In the genomic region with DNA sequence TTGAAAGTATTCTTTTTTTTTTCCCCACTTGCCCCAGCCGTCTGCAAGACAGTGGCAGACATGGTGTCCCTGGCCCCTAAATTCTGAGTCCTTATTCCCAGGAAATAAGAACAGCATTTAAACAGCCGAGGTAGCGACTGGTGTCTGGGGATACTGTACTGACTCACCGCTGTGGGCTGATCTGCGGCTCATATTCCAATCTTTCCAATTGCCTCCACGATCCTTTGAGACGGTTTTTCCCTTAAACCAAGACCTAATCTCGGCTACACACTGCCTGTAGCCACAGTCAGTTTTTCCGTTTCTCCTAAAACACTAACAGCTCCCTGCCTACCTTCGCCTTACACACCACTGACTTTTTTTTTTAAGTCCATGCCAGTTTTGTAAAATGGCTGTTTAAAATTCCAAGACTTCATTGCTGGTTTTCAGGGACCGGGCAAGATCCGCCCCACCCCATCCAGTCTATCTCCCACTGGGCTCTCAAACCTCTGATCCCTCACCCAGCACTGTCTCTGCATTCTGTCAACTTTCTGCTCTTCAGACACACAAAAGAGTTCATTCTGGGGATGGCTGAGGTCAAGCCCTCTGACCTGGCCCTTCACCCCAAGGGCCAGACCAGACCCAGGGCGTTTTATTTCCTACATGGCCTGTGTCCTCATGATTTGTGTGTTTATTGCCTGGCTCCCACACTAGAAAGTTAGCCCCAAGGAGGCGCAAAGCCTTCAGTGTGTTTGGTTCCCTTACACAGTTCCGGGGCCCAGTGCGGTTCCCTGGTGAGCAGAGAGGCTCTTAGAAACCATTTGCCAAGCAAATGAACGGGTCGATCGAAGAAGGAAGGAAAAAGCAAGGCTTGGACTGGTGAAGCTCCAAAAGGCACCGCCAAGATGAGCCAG, we compare ENCODE assay signal across 9 mouse cellular contexts. TPM values are rescaled to one million over a fixed set of nuclear protein-coding genes. Genes with fewer than 3 reads are reported as not detected.
DNase-seq lines count a peak whose midpoint lies in the region; ATAC-seq and TF ChIP-seq lines count a peak whose summit lies in the region.
"Had no signal": no experiment of that assay in that cellular context is flagged by ENCODE, and none has a peak within 500 bp of the region (broad histone marks: within the 10 kb centered on the region; RNA-seq: fewer than 3 reads in every experiment).

No protein-coding gene starts in this region.

- 0 out of 2 replicates have a peak overlapping the region, but pooled peaks have one; percentile 4 for H3K27ac ChIP-seq in lung, postnatal 0 days (ENCODE audit: low read length)
- peak overlapping the region; percentile 59 for H3K27ac ChIP-seq in embryonic facial prominence, embryonic 14.5 days (replicated peaks; ENCODE audit: low read depth, low read length)
- H3K27ac ChIP-seq in limb, embryonic 11.5 days (replicated peaks; ENCODE audit: low read depth, low read length), result no peak overlapping the region; the same call in 1 of the 2 replicates
- peak overlapping the region; percentile 19; the same call in 1 of the 2 replicates for H3K27ac ChIP-seq in stomach, embryonic 16.5 days (ENCODE audit: low read length)
- H3K27ac ChIP-seq: kidney, postnatal 0 days had no signal

- no peaks in the 10 kb centered on the region for H3K36me3 ChIP-seq in lung, postnatal 0 days (ENCODE audit: insufficient read depth, low read length)
- H3K36me3 ChIP-seq in embryonic facial prominence, embryonic 14.5 days (ENCODE audit: control insufficient read depth, insufficient read depth, low read length), result peaks cover 70% of the 10 kb centered on the region
- peaks cover 16% of the 10 kb centered on the region for H3K36me3 ChIP-seq in limb, embryonic 11.5 days (ENCODE audit: control insufficient read depth, insufficient read depth, low read length)
- H3K36me3 ChIP-seq in stomach, embryonic 16.5 days (ENCODE audit: control insufficient read depth, insufficient read depth, low read length), result peaks cover 5% of the 10 kb centered on the region; the same call in 1 of the 2 replicates

- no peak overlapping the region for H3K4me3 ChIP-seq in lung, postnatal 0 days (ENCODE audit: low read depth, low read length)
- peak overlapping the region; percentile 98 for H3K4me3 ChIP-seq in embryonic facial prominence, embryonic 14.5 days (ENCODE audit: low read depth, low read length)
- 0 out of 2 replicates have a peak overlapping the region, but pooled peaks have one; percentile 19 for H3K4me3 ChIP-seq in limb, embryonic 11.5 days (ENCODE audit: low read depth, low read length)
- 0 out of 2 replicates have a peak overlapping the region, but pooled peaks have one; percentile 0 for H3K4me3 ChIP-seq in stomach, embryonic 16.5 days (replicated peaks; ENCODE audit: low read length)

- WGBS in lung, postnatal 0 days, result 48% methylated on average over 20 of the region's 20 CpGs
- WGBS in embryonic facial prominence, embryonic 14.5 days, result 16% methylated on average over 20 of the region's 20 CpGs
- 20% methylated on average over 20 of the region's 20 CpGs for WGBS in limb, embryonic 11.5 days
- 42% methylated on average over 20 of the region's 20 CpGs for WGBS in stomach, embryonic 16.5 days

- no peak for TF ChIP-seq EP300 in lung, postnatal 0 days (IDR thresholded peaks at IDR 0.05)

- no peaks in the 10 kb centered on the region for H3K9me3 ChIP-seq in lung, postnatal 0 days (ENCODE audit: low read length)
- no peaks in the 10 kb centered on the region for H3K9me3 ChIP-seq in embryonic facial prominence, embryonic 14.5 days (ENCODE audit: control insufficient read depth, low read length)
- H3K9me3 ChIP-seq in limb, embryonic 11.5 days (ENCODE audit: control insufficient read depth, low read length), result no peaks in the 10 kb centered on the region
- H3K9me3 ChIP-seq in stomach, embryonic 16.5 days (replicated peaks; ENCODE audit: control insufficient read depth, low read length), result no peaks in the 10 kb centered on the region

- no peak overlapping the region for H3K4me2 ChIP-seq in lung, postnatal 0 days (replicated peaks; ENCODE audit: low read depth, low read length)
- peak overlapping the region; percentile 99 for H3K4me2 ChIP-seq in embryonic facial prominence, embryonic 14.5 days (ENCODE audit: low read depth, low read length)
- peak overlapping the region; percentile 97 for H3K4me2 ChIP-seq in limb, embryonic 11.5 days (ENCODE audit: low read depth, severe bottlenecking)
- peak overlapping the region; percentile 17; the same call in 1 of the 2 replicates for H3K4me2 ChIP-seq in stomach, embryonic 16.5 days (ENCODE audit: low read depth, low read length)

- ATAC-seq in lung, postnatal 0 days, result no peak
- ATAC-seq in embryonic facial prominence, embryonic 14.5 days (ENCODE audit: low read depth), result no peak
- ATAC-seq in limb, embryonic 11.5 days (ENCODE audit: insufficient number of reproducible peaks, low FRiP score, low TSS enrichment, low read depth), result no peak
- no peak for ATAC-seq in stomach, embryonic 16.5 days (ENCODE audit: insufficient read depth, low FRiP score)
- ATAC-seq in CD4-positive, CD25-positive, alpha-beta regulatory T cell, adult 4 months, result no peak

- DNase-seq in lung, postnatal 0 days (ENCODE audit: low spot score), result no peak
- DNase-seq in lung, postnatal 14 days, result no peak
- peak; percentile 61 for DNase-seq in embryonic facial prominence, embryonic 14.5 days (ENCODE audit: low spot score)
- no peak for DNase-seq in limb, embryonic 11.5 days (ENCODE audit: low spot score)
- no peak for DNase-seq in cerebellum, adult 11 months
- DNase-seq in cerebellum, adult 9-11 months, result no peak

- peaks cover 20% of the 10 kb centered on the region for H3K4me1 ChIP-seq in lung, postnatal 0 days (ENCODE audit: insufficient read depth, low read depth, low read length)
- H3K4me1 ChIP-seq in embryonic facial prominence, embryonic 14.5 days (ENCODE audit: control insufficient read depth, insufficient read depth, low read length), result peaks cover 36% of the 10 kb centered on the region
- peaks cover 30% of the 10 kb centered on the region for H3K4me1 ChIP-seq in limb, embryonic 11.5 days (ENCODE audit: control insufficient read depth, insufficient read depth, low read length)
- H3K4me1 ChIP-seq in stomach, embryonic 16.5 days (ENCODE audit: control insufficient read depth, insufficient read depth, low read length), result peaks cover 36% of the 10 kb centered on the region

- no peak for TF ChIP-seq CTCF in lung, postnatal 0 days (IDR thresholded peaks at IDR 0.05)

- H3K9ac ChIP-seq in lung, postnatal 0 days (replicated peaks; ENCODE audit: low read depth), result no peak overlapping the region
- peak overlapping the region; percentile 100 for H3K9ac ChIP-seq in embryonic facial prominence, embryonic 14.5 days (ENCODE audit: low read depth, low read length)
- peak overlapping the region; percentile 100; the same call in 1 of the 2 replicates for H3K9ac ChIP-seq in limb, embryonic 11.5 days (ENCODE audit: low read length)
- peak overlapping the region; percentile 48 for H3K9ac ChIP-seq in stomach, embryonic 16.5 days (ENCODE audit: low read length)

- H3K27me3 ChIP-seq in lung, postnatal 0 days (replicated peaks; ENCODE audit: insufficient read depth, low read length), result no peaks in the 10 kb centered on the region
- H3K27me3 ChIP-seq in embryonic facial prominence, embryonic 14.5 days (replicated peaks; ENCODE audit: control insufficient read depth, insufficient read depth, low read length), result no peaks in the 10 kb centered on the region
- no peaks in the 10 kb centered on the region for H3K27me3 ChIP-seq in limb, embryonic 11.5 days (ENCODE audit: control insufficient read depth, insufficient read depth, low read length)
- H3K27me3 ChIP-seq in stomach, embryonic 16.5 days (ENCODE audit: control insufficient read depth, insufficient read depth, low read length), result no peaks in the 10 kb centered on the region

RNA-seq across cellular contexts. Expression of gene Tnrc18, which starts 6.5 kb away (rescaled TPM):
- 16.6 and 24.9 TPM in 2 replicates for polyA plus RNA-seq in lung, postnatal 0 days (2015; fragmentation: Nextera tagmentation; extraction: Ambion mirVana)
- polyA plus RNA-seq in embryonic facial prominence, embryonic 14.5 days (2014; fragmentation: Nextera tagmentation; extraction: Ambion mirVana), result 32.9 and 36.9 TPM in 2 replicates
- polyA plus RNA-seq in limb, embryonic 11.5 days (2014; fragmentation: Nextera tagmentation; extraction: Ambion mirVana), result 42.2 and 43.3 TPM in 2 replicates
- polyA plus RNA-seq in stomach, embryonic 16.5 days (2015; fragmentation: Nextera tagmentation; extraction: Ambion mirVana), result 15.3 and 16.9 TPM in 2 replicates
- polyA plus RNA-seq in CD4-positive, CD25-positive, alpha-beta regulatory T cell, adult 4 months (2017; shearing (Covaris generic)), result 1 to 10 TPM; 2.8 to 3.7 TPM
